Mouse (Mus musculus): ENCODE results near the gene Il13.

- TF ChIP-seq GATA1 (IDR thresholded peaks at IDR 0.05; ENCODE audit: low read length) (no peak), TAL1 (IDR thresholded peaks at IDR 0.05; ENCODE audit: low read length) (no peak)
Observed at GRCm38 (mm10) chr11:53636183-53636646, 1.7 kb upstream of the Il13 start.

All from erythroblast, embryonic 14.5 days (primary cell).